Mouse (Mus musculus): Measurements from ENCODE around the gene Cecr2.

The Cecr2 gene

GRCm38 (mm10) chr6:120667422-120667781 lies 1.2 kb downstream of the Cecr2 start:
- no peak for DNase-seq (ENCODE audit: low read depth, low spot score)

- DNase-seq (ENCODE audit: low read depth, low spot score), result no peak
Measured at GRCm38 (mm10) chr6:120667911-120668310, 1.7 kb downstream of the Cecr2 start.

- DNase-seq (ENCODE audit: low read depth, low spot score), result no peak
Measured at GRCm38 (mm10) chr6:120674121-120674520, 8.0 kb downstream of the Cecr2 start.

- DNase-seq (ENCODE audit: low read depth, low spot score), result no peak
Measured at GRCm38 (mm10) chr6:120674881-120675280, 8.7 kb downstream of the Cecr2 start.

GRCm38 (mm10) chr6:120675979-120676378 lies 9.8 kb downstream of the Cecr2 start:
- DNase-seq (ENCODE audit: low read depth, low spot score), result no peak

- no peak for DNase-seq (ENCODE audit: low read depth, low spot score)
Measured at GRCm38 (mm10) chr6:120683351-120683750, 17.2 kb downstream of the Cecr2 start.

GRCm38 (mm10) chr6:120684750-120685149 lies 18.6 kb downstream of the Cecr2 start:
- no peak for DNase-seq (ENCODE audit: low read depth, low spot score)

- no peak for DNase-seq (ENCODE audit: low read depth, low spot score)
Measured at GRCm38 (mm10) chr6:120686872-120687650, 20.9 kb downstream of the Cecr2 start.

GRCm38 (mm10) chr6:120700221-120700620 lies 34.1 kb downstream of the Cecr2 start:
- no peak for DNase-seq (ENCODE audit: low read depth, low spot score)

- no peak for DNase-seq (ENCODE audit: low read depth, low spot score)
Measured at GRCm38 (mm10) chr6:120704376-120704775, 38.2 kb downstream of the Cecr2 start.

- no peak for DNase-seq (ENCODE audit: low read depth, low spot score)
Measured at GRCm38 (mm10) chr6:120708759-120709158, 42.6 kb downstream of the Cecr2 start.

- no peak for DNase-seq (ENCODE audit: low read depth, low spot score)
Measured at GRCm38 (mm10) chr6:120714806-120715205, 48.6 kb downstream of the Cecr2 start.

- no peak for DNase-seq (ENCODE audit: low read depth, low spot score)
Measured at GRCm38 (mm10) chr6:120715227-120715626, 49.1 kb downstream of the Cecr2 start.

GRCm38 (mm10) chr6:120715851-120716250 lies 49.7 kb downstream of the Cecr2 start:
- no peak for DNase-seq (ENCODE audit: low read depth, low spot score)

GRCm38 (mm10) chr6:120716531-120716984 lies 50.4 kb downstream of the Cecr2 start:
- no peak for DNase-seq (ENCODE audit: low read depth, low spot score)

GRCm38 (mm10) chr6:120725986-120726385 lies 59.8 kb downstream of the Cecr2 start:
- DNase-seq (ENCODE audit: low read depth, low spot score), result no peak

GRCm38 (mm10) chr6:120736011-120736410 lies 69.8 kb downstream of the Cecr2 start:
- DNase-seq (ENCODE audit: low read depth, low spot score), result no peak

GRCm38 (mm10) chr6:120736566-120736965 lies 70.4 kb downstream of the Cecr2 start:
- peak; percentile 46 for DNase-seq (ENCODE audit: low read depth, low spot score)

- DNase-seq (ENCODE audit: low read depth, low spot score), result no peak
Measured at GRCm38 (mm10) chr6:120743130-120743529, 77.0 kb downstream of the Cecr2 start.

- no peak for DNase-seq (ENCODE audit: low read depth, low spot score)
Measured at GRCm38 (mm10) chr6:120744266-120744665, 78.1 kb downstream of the Cecr2 start.

GRCm38 (mm10) chr6:120746416-120746815 lies 80.2 kb downstream of the Cecr2 start:
- DNase-seq (ENCODE audit: low read depth, low spot score), result no peak

- no peak for DNase-seq (ENCODE audit: low read depth, low spot score)
Measured at GRCm38 (mm10) chr6:120761151-120761550, 95.0 kb downstream of the Cecr2 start.

GRCm38 (mm10) chr6:120769972-120770371 lies 103.8 kb downstream of the Cecr2 start:
- no peak for DNase-seq (ENCODE audit: low read depth, low spot score)

- no peak for DNase-seq (ENCODE audit: low read depth, low spot score)
Measured at GRCm38 (mm10) chr6:120771366-120771765, 105.2 kb downstream of the Cecr2 start.
